Mouse (Mus musculus) bone marrow, adult 2 months (tissue): ENCODE measurements around the gene Hps1.

ENCODE experiments used
- CTCF ChIP-seq: fragments of 200-500 bp; IDR thresholded peaks from 2 replicates; pipeline ENCODE4 v1.5.1; 2011; ENCODE audit warnings: low read length, control low read depth; ENCODE audit not compliant: control insufficient read depth, insufficient read depth
- POLR2A ChIP-seq: fragments of 200-500 bp; IDR thresholded peaks from 2 replicates; pipeline ENCODE4 v1.6.1; 2011; ENCODE audit warnings: low read depth, mild to moderate bottlenecking, control low read depth, low read length, borderline replicate concordance; ENCODE audit not compliant: control insufficient read depth

GRCm38 (mm10) chr19:42713770-42714169 lies 66.0 kb downstream of the Hps1 start:
- TF ChIP-seq CTCF: no peak
- TF ChIP-seq POLR2A: no peak
